Mouse (Mus musculus) liver, embryonic 14.5 days (tissue): ENCODE data around the gene Iqcf1. TPM values are rescaled to one million over a fixed set of nuclear protein-coding genes. Genes with fewer than 3 reads are reported as not detected.

ENCODE experiments used
- ATAC-seq: fragments of 200-750 bp; cut with Nextera tagmentation; 2 replicates; pipeline ENCODE4 v1.8.0; 2017; ENCODE audit warnings: moderate number of reproducible peaks, mild to moderate bottlenecking, moderate library complexity; ENCODE audit not compliant: insufficient read depth
- DNase-seq, 3 experiments: peaks; one replicate each; pipeline ENCODE4 v3.0.0-alpha.2; 2012 to 2013; ENCODE audit warnings: low read depth in 3 of 3, low spot score in 3 of 3
- H3K27ac ChIP-seq: fragments of 300-500 bp; sonication (generic); 2 replicates; pipeline ENCODE4 v1.5.1; 2014; ENCODE audit warnings: moderate library complexity, mild to moderate bottlenecking, control low read depth, inconsistent platforms
- H3K27me3 ChIP-seq: fragments of 300-500 bp; sonication (generic); 2 replicates; pipeline ENCODE4 v1.6.1; 2014; ENCODE audit warnings: mild to moderate bottlenecking, low read length, moderate library complexity; ENCODE audit not compliant: control insufficient read depth, insufficient read depth
- H3K36me3 ChIP-seq: fragments of 300-500 bp; sonication (generic); replicated peaks from 2 replicates; pipeline ENCODE4 v1.6.1; 2014; ENCODE audit warnings: low read depth; ENCODE audit not compliant: control insufficient read depth, insufficient read depth
- H3K4me1 ChIP-seq, 2 experiments: fragments of 200-500 bp in 1 of 2; fragments of 300-500 bp in 1 of 2; sonication (generic) in 1 of 2; replicated peaks; 2 replicates each; pipeline ENCODE4 v1.6.1; 2012 to 2014; ENCODE audit warnings: antibody characterized with exemption in 1 of 2, inconsistent platforms in 1 of 2, low read length in 1 of 2; ENCODE audit not compliant: control insufficient read depth in 2 of 2, insufficient read depth in 2 of 2
- H3K4me2 ChIP-seq: fragments of 300-500 bp; sonication (generic); 2 replicates; pipeline ENCODE4 v1.6.1; 2014; ENCODE audit warnings: low read depth, mild to moderate bottlenecking, control low read depth, moderate library complexity
- H3K4me3 ChIP-seq, 2 experiments: fragments of 200-500 bp in 1 of 2; fragments of 300-500 bp in 1 of 2; sonication (generic) in 1 of 2; 2 replicates each; pipeline ENCODE4 v1.5.1; 2012 to 2014; ENCODE audit warnings: low read depth in 2 of 2, low read length in 2 of 2, mild to moderate bottlenecking in 2 of 2, control low read depth in 1 of 2, inconsistent platforms in 1 of 2, moderate library complexity in 1 of 2; ENCODE audit not compliant: insufficient read depth in 1 of 2
- H3K9ac ChIP-seq: fragments of 300-500 bp; sonication (generic); replicated peaks from 2 replicates; pipeline ENCODE4 v1.6.1; 2014; ENCODE audit warnings: mild to moderate bottlenecking, control low read depth, moderate library complexity
- H3K9me3 ChIP-seq: fragments of 300-500 bp; sonication (generic); 2 replicates; pipeline ENCODE4 v1.6.1; 2016; ENCODE audit warnings: low read length, mixed read lengths; ENCODE audit not compliant: control insufficient read depth
- CTCF ChIP-seq: IDR thresholded peaks from 2 replicates; pipeline ENCODE4 v1.5.1; 2016; ENCODE audit warnings: antibody characterized with exemption, low read depth, control low read depth
- EP300 ChIP-seq: IDR thresholded peaks from 2 replicates; pipeline ENCODE4 v1.6.1; 2016; ENCODE audit warnings: antibody characterized with exemption, low read depth
- WGBS: fragments of 180-500 bp; shearing (Covaris S2); extraction: QIAGEN DNeasy Blood & Tissue Kit; methylation state at CpG from one replicate; pipeline ENCODE4 v1.1.7; 2014; ENCODE audit not compliant: insufficient replicate concordance; 5-methylcytosine and 5-hydroxymethylcytosine counted together
- polyA plus RNA-seq, 2 experiments: library from polyadenylated mRNA; depleted of rRNA in 1 of 2; stranded (reverse) in 1 of 2; unstranded in 1 of 2; fragments of >200 nt; fragmentation: Nextera tagmentation in 1 of 2; extraction: Ambion mirVana in 1 of 2; gene quantifications; 2 replicates each; pipeline versions ENCODE4 v1.2.1 to v1.2.3; 2012 to 2014

Gene Iqcf1
- polyA plus RNA-seq, 2 experiments = not detected

GRCm38 (mm10) chr9:106534975-106535374 is 35.2 kb downstream of the Iqcf1 start:
- TF ChIP-seq EP300 (no peak), CTCF (no peak)
- WGBS = 79% methylated on average over 11 of the region's 11 CpGs
- H3K36me3 ChIP-seq = no peaks in the 10 kb centered on the region
- ATAC-seq = no peak
- H3K27ac ChIP-seq = no peak overlapping the region
- H3K9ac ChIP-seq = no peak overlapping the region
- DNase-seq = no peak
- H3K9me3 ChIP-seq = no peaks in the 10 kb centered on the region
- no peak overlapping the region for H3K4me2 ChIP-seq
- no peaks in the 10 kb centered on the region for H3K27me3 ChIP-seq
- H3K4me1 ChIP-seq = no peaks in the 10 kb centered on the region
- no peak overlapping the region for H3K4me3 ChIP-seq

Other genes with a start within 250 kb of the Iqcf1 start
- gene Poc1a, start 218.9 kb upstream of the Iqcf1 start, polyA plus RNA-seq (2012; rRNA removed) = 17.8 and 18.5 TPM in 2 replicates
- 21.4 and 23.7 TPM in 2 replicates for gene Poc1a, start 218.9 kb upstream of the Iqcf1 start, polyA plus RNA-seq (2014; fragmentation: Nextera tagmentation; extraction: Ambion mirVana)
- gene Dusp7, start 131.3 kb upstream of the Iqcf1 start, polyA plus RNA-seq (2012; rRNA removed) = 8.2 and 10.0 TPM in 2 replicates
- 4.4 and 4.5 TPM in 2 replicates for gene Dusp7, start 131.3 kb upstream of the Iqcf1 start, polyA plus RNA-seq (2014; fragmentation: Nextera tagmentation; extraction: Ambion mirVana)
- 718 and 743 TPM in 2 replicates for gene Rpl29, start 70.5 kb upstream of the Iqcf1 start, polyA plus RNA-seq (2012; rRNA removed)
- gene Rpl29, start 70.5 kb upstream of the Iqcf1 start, polyA plus RNA-seq (2014; fragmentation: Nextera tagmentation; extraction: Ambion mirVana) = 713 and 720 TPM in 2 replicates
- gene Acy1, start 61.6 kb upstream of the Iqcf1 start, polyA plus RNA-seq (2012; rRNA removed) = 13.6 and 19.5 TPM in 2 replicates
- gene Acy1, start 61.6 kb upstream of the Iqcf1 start, polyA plus RNA-seq (2014; fragmentation: Nextera tagmentation; extraction: Ambion mirVana) = 26.7 and 26.8 TPM in 2 replicates
- gene Abhd14b, start 52.5 kb upstream of the Iqcf1 start, polyA plus RNA-seq (2012; rRNA removed) = 17.3 and 23.7 TPM in 2 replicates
- gene Abhd14b, start 52.5 kb upstream of the Iqcf1 start, polyA plus RNA-seq (2014; fragmentation: Nextera tagmentation; extraction: Ambion mirVana) = 24.9 and 25.2 TPM in 2 replicates
- 14.4 and 16.4 TPM in 2 replicates for gene Abhd14a, start 52.3 kb upstream of the Iqcf1 start, polyA plus RNA-seq (2012; rRNA removed)
- 14.3 and 16.3 TPM in 2 replicates for gene Abhd14a, start 52.3 kb upstream of the Iqcf1 start, polyA plus RNA-seq (2014; fragmentation: Nextera tagmentation; extraction: Ambion mirVana)
- 11.3 and 18.3 TPM in 2 replicates for gene Pcbp4, start 46.7 kb upstream of the Iqcf1 start, polyA plus RNA-seq (2012; rRNA removed)
- 5.6 and 5.7 TPM in 2 replicates for gene Pcbp4, start 46.7 kb upstream of the Iqcf1 start, polyA plus RNA-seq (2014; fragmentation: Nextera tagmentation; extraction: Ambion mirVana)
- not detected in 2 replicates for gene Gpr62, start 34.0 kb upstream of the Iqcf1 start, polyA plus RNA-seq (2012; rRNA removed)
- gene Gpr62, start 34.0 kb upstream of the Iqcf1 start, polyA plus RNA-seq (2014; fragmentation: Nextera tagmentation; extraction: Ambion mirVana) = not detected in 2 replicates
- 18.1 and 18.8 TPM in 2 replicates for gene Rrp9, start 24.0 kb upstream of the Iqcf1 start, polyA plus RNA-seq (2012; rRNA removed)
- 22.1 and 25.1 TPM in 2 replicates for gene Rrp9, start 24.0 kb upstream of the Iqcf1 start, polyA plus RNA-seq (2014; fragmentation: Nextera tagmentation; extraction: Ambion mirVana)
- 1.3 TPM in 2 replicates for gene Parp3, start 23.0 kb upstream of the Iqcf1 start, polyA plus RNA-seq (2012; rRNA removed)
- gene Parp3, start 23.0 kb upstream of the Iqcf1 start, polyA plus RNA-seq (2014; fragmentation: Nextera tagmentation; extraction: Ambion mirVana) = 0.77 and 0.91 TPM in 2 replicates
- gene Iqcf5, start 14.6 kb downstream of the Iqcf1 start, polyA plus RNA-seq (2012; rRNA removed) = not detected in 2 replicates
- gene Iqcf5, start 14.6 kb downstream of the Iqcf1 start, polyA plus RNA-seq (2014; fragmentation: Nextera tagmentation; extraction: Ambion mirVana) = not detected in 2 replicates
- not detected in 2 replicates for gene Iqcf3, start 61.7 kb downstream of the Iqcf1 start, polyA plus RNA-seq (2012; rRNA removed)
- gene Iqcf3, start 61.7 kb downstream of the Iqcf1 start, polyA plus RNA-seq (2014; fragmentation: Nextera tagmentation; extraction: Ambion mirVana) = not detected in 2 replicates
- not detected in 2 replicates for gene Iqcf4, start 71.0 kb downstream of the Iqcf1 start, polyA plus RNA-seq (2012; rRNA removed)
- gene Iqcf4, start 71.0 kb downstream of the Iqcf1 start, polyA plus RNA-seq (2014; fragmentation: Nextera tagmentation; extraction: Ambion mirVana) = not detected in 2 replicates
- gene Iqcf6, start 126.6 kb downstream of the Iqcf1 start, polyA plus RNA-seq (2012; rRNA removed) = not detected in 2 replicates
- not detected in 2 replicates for gene Iqcf6, start 126.6 kb downstream of the Iqcf1 start, polyA plus RNA-seq (2014; fragmentation: Nextera tagmentation; extraction: Ambion mirVana)
- gene Grm2, start 156.1 kb downstream of the Iqcf1 start, polyA plus RNA-seq (2012; rRNA removed) = 0.02 TPM in 1 of 2 replicates, not detected in the other
- not detected in 2 replicates for gene Grm2, start 156.1 kb downstream of the Iqcf1 start, polyA plus RNA-seq (2014; fragmentation: Nextera tagmentation; extraction: Ambion mirVana)
- 9.4 and 11.3 TPM in 2 replicates for gene Tex264, start 186.0 kb downstream of the Iqcf1 start, polyA plus RNA-seq (2012; rRNA removed)
- gene Tex264, start 186.0 kb downstream of the Iqcf1 start, polyA plus RNA-seq (2014; fragmentation: Nextera tagmentation; extraction: Ambion mirVana) = 11.5 and 12.1 TPM in 2 replicates